Mouse (Mus musculus): ENCODE data around the gene Slc7a10.

- TF ChIP-seq CTCF (IDR thresholded peaks at IDR 0.05 in 2 of 3, conservative IDR thresholded peaks at IDR 0.05 in 1 of 3; ENCODE audit: control insufficient read depth in 1 of 3, insufficient read depth in 1 of 3, low read depth in 2 of 3, low read length in 3 of 3, poor library complexity in 1 of 3, severe bottlenecking in 1 of 3), result no peak
- TF ChIP-seq ELF1 (IDR thresholded peaks at IDR 0.05; ENCODE audit: low read depth, low read length), result no peak
- no peak for TF ChIP-seq SMC3 (IDR thresholded peaks at IDR 0.05; ENCODE audit: low read depth, low read length)
- TF ChIP-seq ZNF384 (IDR thresholded peaks at IDR 0.05; ENCODE audit: low read depth, low read length), result no peak
- no peak for TF ChIP-seq KAT2A (conservative IDR thresholded peaks at IDR 0.05; ENCODE audit: low read depth, low read length)
- no peak for TF ChIP-seq TAL1 (IDR thresholded peaks at IDR 0.05; ENCODE audit: low read length)
- no peak for TF ChIP-seq EP300 (IDR thresholded peaks at IDR 0.05; ENCODE audit: low read depth in 1 of 2, low read length in 2 of 2)
- no peak for TF ChIP-seq POLR2A (IDR thresholded peaks at IDR 0.05; ENCODE audit: control insufficient read depth in 1 of 2, insufficient read depth in 1 of 2, low read depth in 1 of 2, low read length in 2 of 2, poor library complexity in 1 of 2)
- TF ChIP-seq MEF2A (IDR thresholded peaks at IDR 0.05; ENCODE audit: extremely low read depth, insufficient replicate concordance, low read depth, low read length, poor library complexity, severe bottlenecking), result no peak
Observed at GRCm38 (mm10) chr7:35150860-35151259, 35.3 kb upstream of the Slc7a10 start.

Data from MEL (cell line).